Mouse (Mus musculus) midbrain, embryonic 11.5 days (tissue): ENCODE results near the gene Cblb. TPM values are rescaled to one million over a fixed set of nuclear protein-coding genes. Genes with fewer than 3 reads are reported as not detected.

Source experiments
- ATAC-seq: fragments of 200-750 bp; cut with Nextera tagmentation; 2 replicates; pipeline ENCODE4 v1.8.0; 2017; ENCODE audit warnings: moderate TSS enrichment, moderate library complexity; ENCODE audit not compliant: low FRiP score
- DNase-seq: peaks from one replicate; pipeline ENCODE4 v3.0.0; 2015; ENCODE audit warnings: low spot score; ENCODE audit errors: missing footprints
- H3K27ac ChIP-seq: fragments of 300-500 bp; sonication (generic); 2 replicates; pipeline ENCODE4 v1.5.1; 2014; ENCODE audit warnings: low read depth, low read length
- H3K27me3 ChIP-seq: fragments of 300-500 bp; sonication (generic); 2 replicates; pipeline ENCODE4 v1.6.1; 2014; ENCODE audit warnings: mild to moderate bottlenecking, low read length, moderate library complexity, mixed read lengths; ENCODE audit not compliant: control insufficient read depth, insufficient read depth
- H3K36me3 ChIP-seq: fragments of 300-500 bp; sonication (generic); 2 replicates; pipeline ENCODE4 v1.6.1; 2014; ENCODE audit warnings: mild to moderate bottlenecking, low read length, moderate library complexity, mixed read lengths; ENCODE audit not compliant: control insufficient read depth, insufficient read depth
- H3K4me1 ChIP-seq: fragments of 300-500 bp; sonication (generic); 2 replicates; pipeline ENCODE4 v1.6.1; 2014; ENCODE audit warnings: low read length; ENCODE audit not compliant: control insufficient read depth, insufficient read depth
- H3K4me2 ChIP-seq: fragments of 300-500 bp; sonication (generic); 2 replicates; pipeline ENCODE4 v1.6.1; 2014; ENCODE audit warnings: mild to moderate bottlenecking, moderate library complexity
- H3K4me3 ChIP-seq: fragments of 300-500 bp; sonication (generic); 2 replicates; pipeline ENCODE4 v1.5.1; 2014; ENCODE audit warnings: low read depth, low read length
- H3K9ac ChIP-seq: fragments of 300-500 bp; sonication (generic); 2 replicates; pipeline ENCODE4 v1.6.1; 2014; ENCODE audit warnings: low read length
- H3K9me3 ChIP-seq: fragments of 300-500 bp; sonication (generic); 2 replicates; pipeline ENCODE4 v1.6.1; 2016; ENCODE audit warnings: low read length; ENCODE audit not compliant: control insufficient read depth
- WGBS: fragments of 180-500 bp; shearing (Covaris S2); extraction: QIAGEN DNeasy Blood & Tissue Kit; methylation state at CpG from one replicate; pipeline ENCODE4 v1.1.7; 2014; 5-methylcytosine and 5-hydroxymethylcytosine counted together
- polyA plus RNA-seq: library from polyadenylated mRNA; unstranded; fragments of >200 nt; fragmentation: Nextera tagmentation; extraction: Ambion mirVana; gene quantifications from 2 replicates; pipeline ENCODE4 v1.2.1, GENCODE M21; 2014

The Cblb gene
- polyA plus RNA-seq, 1 experiment from 2014 or later, result 38.6 TPM

DNA sequence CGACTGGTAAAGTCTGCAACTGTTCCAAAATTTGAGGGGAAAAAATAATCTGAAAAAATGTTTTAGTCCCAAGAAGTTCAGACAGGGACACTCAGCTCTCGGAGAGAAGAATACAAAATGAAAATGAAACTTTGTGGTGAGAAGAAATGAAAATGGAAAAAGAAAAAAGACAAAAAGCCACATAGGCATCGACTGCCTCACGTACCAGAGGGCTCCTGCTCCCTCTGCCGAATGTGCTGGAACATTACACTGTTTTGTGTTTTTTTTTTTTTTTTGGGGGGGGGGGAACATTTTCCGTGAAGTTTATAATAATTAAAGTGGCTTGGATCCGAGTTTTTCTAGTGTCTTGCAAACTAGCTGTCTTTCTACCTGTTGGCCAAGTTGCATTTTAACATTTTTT is 151.0 kb downstream of the Cblb start:
- peaks cover 4% of the 10 kb centered on the region for H3K36me3 ChIP-seq

DNA sequence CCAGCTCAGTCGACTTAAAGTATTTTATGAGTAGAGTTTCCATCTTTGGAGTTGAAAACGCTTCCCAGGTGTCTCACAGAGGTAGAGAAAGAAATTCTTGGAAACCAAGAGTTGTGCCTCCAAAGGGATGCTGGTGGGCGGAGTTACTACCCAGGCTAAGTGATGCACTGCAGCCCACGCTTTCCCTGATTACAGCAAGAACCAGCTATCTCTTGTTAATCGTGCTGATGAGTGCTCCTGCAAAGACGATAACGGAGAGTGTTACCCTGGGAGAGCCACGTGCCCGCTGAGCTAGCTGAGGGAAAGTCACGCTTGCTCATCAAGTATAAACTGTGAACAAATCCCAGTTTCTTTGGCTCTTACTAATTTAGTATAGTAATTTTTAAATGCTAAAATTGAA is 153.3 kb downstream of the Cblb start:
- no peak for ATAC-seq
- H3K4me2 ChIP-seq, result no peak overlapping the region
- no peak overlapping the region for H3K9ac ChIP-seq
- 94% methylated on average over 10 of the region's 10 CpGs for WGBS
- no peak overlapping the region for H3K27ac ChIP-seq
- no peaks in the 10 kb centered on the region for H3K9me3 ChIP-seq
- peaks cover 5% of the 10 kb centered on the region for H3K36me3 ChIP-seq
- no peak overlapping the region for H3K4me3 ChIP-seq
- H3K4me1 ChIP-seq, result no peaks in the 10 kb centered on the region
- no peak for DNase-seq
- no peaks in the 10 kb centered on the region for H3K27me3 ChIP-seq

More for the DNA sequence above, 151.0 kb downstream of the Cblb start:
- no peaks in the 10 kb centered on the region for H3K9me3 ChIP-seq
- 89% methylated on average over 7 of the region's 7 CpGs for WGBS
- H3K4me2 ChIP-seq, result no peak overlapping the region
- H3K4me3 ChIP-seq, result no peak overlapping the region
- H3K9ac ChIP-seq, result no peak overlapping the region
- no peaks in the 10 kb centered on the region for H3K27me3 ChIP-seq
- no peak for DNase-seq
- no peaks in the 10 kb centered on the region for H3K4me1 ChIP-seq
- no peak for ATAC-seq
- H3K27ac ChIP-seq, result no peak overlapping the region

DNA sequence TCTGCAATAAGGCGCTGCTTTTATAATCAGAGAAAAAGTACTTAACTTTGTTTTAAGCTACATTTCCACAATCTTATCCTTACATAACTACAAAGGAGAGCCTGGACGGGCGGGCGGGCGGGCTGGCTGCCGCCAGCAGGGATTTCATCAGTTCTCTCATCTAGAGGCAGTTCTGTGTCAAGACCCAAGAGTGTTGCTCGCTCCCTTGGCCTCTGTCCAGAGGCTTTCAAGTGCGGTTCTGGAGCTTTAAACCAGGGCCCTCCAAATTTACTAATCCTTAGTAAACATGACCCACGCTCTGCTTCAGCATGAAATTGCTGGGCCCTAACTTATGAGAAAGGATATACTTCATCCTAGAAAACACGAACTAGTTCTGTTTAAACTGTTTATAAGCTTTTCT is 155.7 kb downstream of the Cblb start:
- ATAC-seq (no peak), DNase-seq (no peak)
- Histone ChIP-seq H3K27ac (no peak overlapping the region), H3K9ac (no peak overlapping the region), H3K4me3 (no peak overlapping the region), H3K9me3 (no peaks in the 10 kb centered on the region), H3K4me1 (no peaks in the 10 kb centered on the region), H3K36me3 (peaks cover 6% of the 10 kb centered on the region), H3K4me2 (no peak overlapping the region), H3K27me3 (no peaks in the 10 kb centered on the region)
- 91% methylated on average over 10 of the region's 10 CpGs for WGBS

DNA sequence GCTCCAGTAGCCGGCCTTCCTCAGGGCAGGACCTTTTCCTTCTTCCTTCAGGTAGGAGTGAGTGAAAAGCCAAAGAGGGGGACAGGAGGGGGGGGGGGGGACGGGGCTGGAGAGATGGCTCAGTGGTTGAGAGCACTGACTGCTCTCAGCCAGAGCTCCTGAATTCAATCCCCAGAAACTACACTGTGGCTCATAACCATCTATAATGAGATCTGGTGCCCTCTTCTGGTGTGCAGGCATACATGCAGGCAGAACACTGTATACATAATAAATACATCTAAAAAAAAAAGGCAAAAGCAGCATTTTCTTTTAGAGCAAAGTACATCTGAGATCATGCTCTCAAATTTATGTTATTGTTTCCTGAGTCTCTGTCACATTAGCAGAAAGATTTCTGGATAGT is 158.1 kb downstream of the Cblb start:
- Histone ChIP-seq H3K9ac (no peak overlapping the region), H3K4me3 (no peak overlapping the region), H3K27me3 (no peaks in the 10 kb centered on the region), H3K4me2 (no peak overlapping the region), H3K4me1 (no peaks in the 10 kb centered on the region), H3K9me3 (no peaks in the 10 kb centered on the region), H3K27ac (no peak overlapping the region), H3K36me3 (peaks cover 6% of the 10 kb centered on the region; the same call in 1 of the 2 replicates)
- no peak for DNase-seq
- ATAC-seq, result peak; percentile 47; the same call in 1 of the 2 replicates
- WGBS, result 76% methylated on average over 2 of the region's 2 CpGs

DNA sequence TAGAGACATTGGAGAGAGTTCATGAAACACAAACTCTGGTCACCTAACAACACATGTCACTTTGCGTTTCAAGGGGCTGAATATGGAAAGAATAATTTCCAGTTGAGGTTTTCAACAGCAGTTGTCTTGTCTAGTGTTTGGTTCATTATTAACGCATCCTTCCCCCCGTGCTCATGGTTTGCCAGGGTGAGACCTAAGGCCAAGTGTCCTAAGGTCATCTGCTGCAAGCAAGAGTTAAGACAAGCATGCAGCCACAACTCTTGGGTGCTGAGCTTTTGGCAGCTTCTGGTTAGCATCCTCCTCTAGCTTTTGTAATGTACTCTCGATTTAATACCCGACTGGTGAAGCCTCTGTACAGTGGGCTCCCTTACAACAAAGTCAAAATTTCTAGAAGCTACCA is 159.7 kb downstream of the Cblb start:
- H3K4me3 ChIP-seq, result no peak overlapping the region
- DNase-seq (no peak), ATAC-seq (no peak)
- no peak overlapping the region for H3K27ac ChIP-seq
- H3K27me3 ChIP-seq, result no peaks in the 10 kb centered on the region
- peaks cover 4% of the 10 kb centered on the region; the same call in 1 of the 2 replicates for H3K36me3 ChIP-seq
- H3K9ac ChIP-seq, result no peak overlapping the region
- no peak overlapping the region for H3K4me2 ChIP-seq
- 93% methylated on average over 5 of the region's 5 CpGs for WGBS
- no peaks in the 10 kb centered on the region for H3K9me3 ChIP-seq
- H3K4me1 ChIP-seq, result no peaks in the 10 kb centered on the region

DNA sequence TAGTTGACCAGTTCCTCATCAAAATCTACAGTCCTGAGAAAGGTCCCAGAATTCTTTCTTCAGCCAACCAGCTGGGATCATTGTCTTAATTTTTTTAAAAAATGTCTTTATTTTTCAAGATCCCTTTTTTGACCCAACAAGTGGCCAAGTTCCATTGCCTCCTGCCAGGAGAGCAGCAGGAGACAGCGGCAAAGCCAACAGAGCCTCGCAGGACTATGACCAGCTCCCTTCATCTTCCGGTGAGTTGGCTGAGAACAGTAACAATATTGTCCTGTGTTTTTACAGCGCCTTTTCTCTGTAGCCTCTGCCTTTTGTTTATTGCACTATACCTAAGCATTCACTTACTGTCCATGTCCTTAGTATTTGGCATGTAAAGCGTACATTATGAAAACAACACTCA is 163.0 kb downstream of the Cblb start:
- Histone ChIP-seq H3K9ac (no peak overlapping the region), H3K9me3 (no peaks in the 10 kb centered on the region), H3K4me2 (no peak overlapping the region), H3K4me1 (no peaks in the 10 kb centered on the region), H3K4me3 (no peak overlapping the region), H3K27me3 (no peaks in the 10 kb centered on the region), H3K27ac (no peak overlapping the region), H3K36me3 (peaks cover 6% of the 10 kb centered on the region; the same call in 1 of the 2 replicates)
- ATAC-seq, result no peak
- DNase-seq, result no peak
- 93% methylated on average over 5 of the region's 5 CpGs for WGBS

DNA sequence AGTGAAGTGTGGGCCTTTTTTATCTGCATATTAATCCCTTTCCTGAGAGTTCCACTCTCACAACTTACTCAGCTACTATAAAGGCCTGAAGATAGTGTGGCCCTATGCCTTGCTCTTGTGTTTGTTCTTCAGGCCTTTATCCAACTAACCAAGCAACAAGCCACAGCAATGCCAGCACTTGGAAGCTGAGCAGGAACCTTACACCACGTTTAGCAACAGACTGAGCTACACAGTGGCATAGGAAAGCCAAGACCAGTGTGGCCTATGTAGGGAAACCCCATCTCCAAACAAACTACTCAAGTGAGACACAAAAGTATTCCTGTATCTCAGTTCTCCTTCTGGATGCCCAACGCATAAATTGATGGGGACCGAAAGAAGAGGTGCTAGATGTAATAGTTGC is 163.8 kb downstream of the Cblb start:
- no peak for DNase-seq
- WGBS, result 89% methylated on average over 3 of the region's 3 CpGs
- Histone ChIP-seq H3K27ac (no peak overlapping the region), H3K4me2 (no peak overlapping the region), H3K27me3 (no peaks in the 10 kb centered on the region), H3K4me1 (no peaks in the 10 kb centered on the region), H3K9ac (no peak overlapping the region), H3K36me3 (peaks cover 2% of the 10 kb centered on the region; the same call in 1 of the 2 replicates), H3K4me3 (no peak overlapping the region), H3K9me3 (no peaks in the 10 kb centered on the region)
- no peak for ATAC-seq

DNA sequence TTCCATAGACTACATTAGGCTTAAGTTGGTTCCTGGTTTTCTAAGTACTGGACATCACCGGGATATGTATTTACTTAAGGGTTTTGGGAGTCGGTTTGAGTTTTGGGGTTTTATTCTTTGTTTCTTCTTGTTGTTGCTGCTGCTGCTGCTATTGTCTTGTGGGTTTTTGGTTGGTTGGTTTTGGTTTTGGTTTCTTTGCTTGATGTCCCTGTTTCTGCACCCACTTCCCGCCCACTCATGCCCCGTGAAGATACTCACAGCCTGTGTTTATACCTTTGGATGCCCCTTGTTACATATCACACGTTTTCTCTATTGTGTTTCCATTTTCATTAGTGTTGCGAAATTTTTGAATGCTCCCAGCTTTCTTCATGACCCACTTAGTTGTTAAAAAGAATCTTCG is 169.1 kb downstream of the Cblb start:
- H3K27ac ChIP-seq, result no peak overlapping the region
- WGBS, result 94% methylated on average over 7 of the region's 7 CpGs
- no peak overlapping the region for H3K4me2 ChIP-seq
- H3K4me3 ChIP-seq, result no peak overlapping the region
- DNase-seq (no peak), ATAC-seq (no peak)
- H3K9me3 ChIP-seq, result no peaks in the 10 kb centered on the region
- H3K9ac ChIP-seq, result no peak overlapping the region
- peaks cover 6% of the 10 kb centered on the region; the same call in 1 of the 2 replicates for H3K36me3 ChIP-seq
- H3K4me1 ChIP-seq, result no peaks in the 10 kb centered on the region
- no peaks in the 10 kb centered on the region for H3K27me3 ChIP-seq

DNA sequence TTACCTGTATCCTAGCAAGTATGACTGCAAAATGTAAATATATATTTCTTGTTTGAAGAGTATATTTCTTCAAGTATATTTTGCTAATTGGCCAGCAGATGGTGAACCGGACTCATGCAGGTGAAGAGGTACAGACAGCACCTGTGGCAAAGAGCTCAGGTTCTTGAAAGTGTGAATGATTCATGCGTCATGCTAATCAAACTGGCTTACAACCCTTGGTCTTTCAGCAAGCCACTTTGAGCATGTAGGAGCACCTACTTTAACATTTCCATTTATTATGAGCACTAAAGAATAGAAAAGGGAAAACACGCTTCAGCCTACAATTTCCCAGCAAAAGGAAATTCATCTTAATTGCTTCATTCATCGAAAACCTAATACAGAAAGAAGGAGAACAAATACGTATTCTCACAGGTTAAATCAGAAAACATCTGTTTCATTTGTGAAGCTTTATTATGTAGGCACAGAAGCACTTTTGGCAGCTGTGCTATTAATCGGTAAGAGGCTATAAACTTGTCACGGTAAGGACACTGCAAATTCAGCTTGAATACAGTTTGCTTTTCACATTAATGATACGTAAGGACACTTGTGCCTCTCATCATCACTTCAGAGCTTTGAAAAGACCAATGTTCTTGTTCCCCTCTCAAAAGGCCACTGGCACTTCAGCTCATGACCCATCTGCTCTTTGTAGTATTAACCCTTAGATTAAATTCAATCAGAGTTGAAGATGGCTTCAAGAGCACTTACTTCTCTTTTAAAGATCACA is 180.0 kb downstream of the Cblb start:
- no peak overlapping the region for H3K27ac ChIP-seq
- H3K4me2 ChIP-seq, result no peak overlapping the region
- H3K9me3 ChIP-seq, result no peaks in the 10 kb centered on the region
- H3K36me3 ChIP-seq, result no peaks in the 10 kb centered on the region
- ATAC-seq (no peak), DNase-seq (no peak)
- H3K27me3 ChIP-seq, result no peaks in the 10 kb centered on the region
- WGBS, result 88% methylated on average over 8 of the region's 8 CpGs
- no peak overlapping the region for H3K4me3 ChIP-seq
- H3K9ac ChIP-seq, result no peak overlapping the region
- no peaks in the 10 kb centered on the region for H3K4me1 ChIP-seq
